Mouse (Mus musculus) lung, postnatal 0 days (tissue): ENCODE measurements around the gene Tmem114. TPM values are rescaled to one million over a fixed set of nuclear protein-coding genes. Genes with fewer than 3 reads are reported as not detected.

Experiments used
- ATAC-seq: fragments of 200-750 bp; cut with Nextera tagmentation; 2 replicates; pipeline ENCODE4 v1.8.0; 2017; ENCODE audit warnings: moderate library complexity
- DNase-seq: peaks from one replicate; pipeline ENCODE4 v3.0.0-alpha.2; 2016; ENCODE audit warnings: low spot score
- H3K27ac ChIP-seq: fragments of 300-500 bp; sonication (generic); 2 replicates; pipeline ENCODE4 v1.5.1; 2014; ENCODE audit warnings: antibody characterized with exemption, mild to moderate bottlenecking, low read length, mixed read lengths
- H3K27me3 ChIP-seq: fragments of 300-500 bp; sonication (generic); replicated peaks from 2 replicates; pipeline ENCODE4 v1.6.1; 2014; ENCODE audit warnings: low read length, mixed read lengths; ENCODE audit not compliant: insufficient read depth
- H3K36me3 ChIP-seq: fragments of 300-500 bp; sonication (generic); 2 replicates; pipeline ENCODE4 v1.6.1; 2014; ENCODE audit warnings: low read length, mixed read lengths; ENCODE audit not compliant: insufficient read depth
- H3K4me1 ChIP-seq: fragments of 300-500 bp; sonication (generic); 2 replicates; pipeline ENCODE4 v1.6.1; 2014; ENCODE audit warnings: antibody characterized with exemption, low read depth, low read length, mixed read lengths; ENCODE audit not compliant: insufficient read depth
- H3K4me2 ChIP-seq: fragments of 300-500 bp; sonication (generic); replicated peaks from 2 replicates; pipeline ENCODE4 v1.6.1; 2014; ENCODE audit warnings: low read depth, mild to moderate bottlenecking, low read length, moderate library complexity, mixed read lengths
- H3K4me3 ChIP-seq: fragments of 300-500 bp; sonication (generic); 2 replicates; pipeline ENCODE4 v1.5.1; 2014; ENCODE audit warnings: low read depth, low read length
- H3K9ac ChIP-seq: fragments of 300-500 bp; sonication (generic); replicated peaks from 2 replicates; pipeline ENCODE4 v1.6.1; 2014; ENCODE audit warnings: low read depth, mild to moderate bottlenecking
- H3K9me3 ChIP-seq: fragments of 300-500 bp; sonication (generic); 2 replicates; pipeline ENCODE4 v1.6.1; 2016; ENCODE audit warnings: low read length, mixed read lengths
- CTCF ChIP-seq: IDR thresholded peaks from 2 replicates; pipeline ENCODE4 v1.5.1; 2016; ENCODE audit warnings: antibody characterized with exemption, mild to moderate bottlenecking
- EP300 ChIP-seq: IDR thresholded peaks from 2 replicates; pipeline ENCODE4 v1.6.1; 2016; ENCODE audit warnings: antibody characterized with exemption, mild to moderate bottlenecking, control low read depth
- WGBS: fragments of 180-500 bp; shearing (Covaris S2); extraction: QIAGEN DNeasy Blood & Tissue Kit; methylation state at CpG from one replicate; pipeline ENCODE4 v1.1.7; 2014; 5-methylcytosine and 5-hydroxymethylcytosine counted together
- polyA plus RNA-seq: library from polyadenylated mRNA; unstranded; fragments of >200 nt; fragmentation: Nextera tagmentation; extraction: Ambion mirVana; gene quantifications from 2 replicates; pipeline ENCODE4 v1.2.1, GENCODE M21; 2015

Tmem114 gene
- polyA plus RNA-seq, 1 experiment from 2014 or later: not detected

- Histone ChIP-seq H3K4me1 (no peaks in the 10 kb centered on the region), H3K9ac (no peak overlapping the region), H3K9me3 (no peaks in the 10 kb centered on the region), H3K27ac (no peak overlapping the region), H3K4me3 (no peak overlapping the region), H3K36me3 (no peaks in the 10 kb centered on the region), H3K4me2 (no peak overlapping the region), H3K27me3 (no peaks in the 10 kb centered on the region)
- TF ChIP-seq EP300: no peak
- no peak for TF ChIP-seq CTCF
- 62% methylated on average over 20 of the region's 20 CpGs for WGBS
- ATAC-seq: no peak
- DNase-seq: no peak
Measured at GRCm38 (mm10) chr16:8417011-8417720, 7.8 kb downstream of the Tmem114 start.

- no peak for TF ChIP-seq CTCF
- H3K4me3 ChIP-seq: no peak overlapping the region
- DNase-seq (no peak), ATAC-seq (no peak)
- no peak overlapping the region for H3K9ac ChIP-seq
- WGBS: 79% methylated on average over 8 of the region's 8 CpGs
- no peaks in the 10 kb centered on the region for H3K4me1 ChIP-seq
- H3K9me3 ChIP-seq: no peaks in the 10 kb centered on the region
- H3K27ac ChIP-seq: no peak overlapping the region
- H3K4me2 ChIP-seq: no peak overlapping the region
- H3K27me3 ChIP-seq: no peaks in the 10 kb centered on the region
- no peaks in the 10 kb centered on the region for H3K36me3 ChIP-seq
Measured at GRCm38 (mm10) chr16:8415996-8416395, 8.9 kb downstream of the Tmem114 start.

- WGBS: 76% methylated on average over 8 of the region's 8 CpGs
- Histone ChIP-seq H3K9me3 (no peaks in the 10 kb centered on the region), H3K9ac (no peak overlapping the region), H3K4me2 (no peak overlapping the region), H3K27me3 (no peaks in the 10 kb centered on the region), H3K4me1 (no peaks in the 10 kb centered on the region), H3K4me3 (no peak overlapping the region), H3K36me3 (no peaks in the 10 kb centered on the region), H3K27ac (no peak overlapping the region)
- ATAC-seq (no peak), DNase-seq (no peak)
- no peak for TF ChIP-seq EP300
- TF ChIP-seq CTCF: no peak
Measured at GRCm38 (mm10) chr16:8413441-8413840, 11.5 kb downstream of the Tmem114 start.

DNA sequence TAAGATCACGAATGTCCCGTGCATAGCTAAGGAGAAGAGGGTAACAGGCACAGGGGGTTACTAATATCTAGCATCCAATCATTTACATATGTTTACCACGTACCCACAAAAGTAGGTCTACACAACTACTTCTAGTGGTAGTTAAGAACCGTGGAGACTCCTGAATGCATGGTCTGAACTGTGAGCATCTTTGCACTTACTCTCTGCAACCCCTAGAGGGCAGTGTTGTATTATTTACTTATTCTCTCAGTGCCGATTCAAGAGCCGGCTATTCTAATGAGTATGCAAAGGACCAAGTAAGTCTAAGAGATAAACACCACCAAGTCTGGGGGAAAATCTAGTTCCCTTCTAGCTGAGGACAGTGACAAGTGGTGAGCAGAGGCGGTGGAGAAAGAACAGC, 12.7 kb downstream of the Tmem114 start:
- peak; percentile 83 for DNase-seq
- Histone ChIP-seq H3K9me3 (no peaks in the 10 kb centered on the region), H3K4me2 (no peak overlapping the region), H3K4me1 (no peaks in the 10 kb centered on the region), H3K9ac (no peak overlapping the region), H3K36me3 (no peaks in the 10 kb centered on the region), H3K27me3 (no peaks in the 10 kb centered on the region), H3K4me3 (no peak overlapping the region), H3K27ac (no peak overlapping the region)
- peak; percentile 84 for TF ChIP-seq CTCF
- no peak for TF ChIP-seq EP300
- peak; percentile 40; the same call in 1 of the 2 replicates for ATAC-seq
- WGBS: 12% methylated on average over 7 of the region's 7 CpGs

DNA sequence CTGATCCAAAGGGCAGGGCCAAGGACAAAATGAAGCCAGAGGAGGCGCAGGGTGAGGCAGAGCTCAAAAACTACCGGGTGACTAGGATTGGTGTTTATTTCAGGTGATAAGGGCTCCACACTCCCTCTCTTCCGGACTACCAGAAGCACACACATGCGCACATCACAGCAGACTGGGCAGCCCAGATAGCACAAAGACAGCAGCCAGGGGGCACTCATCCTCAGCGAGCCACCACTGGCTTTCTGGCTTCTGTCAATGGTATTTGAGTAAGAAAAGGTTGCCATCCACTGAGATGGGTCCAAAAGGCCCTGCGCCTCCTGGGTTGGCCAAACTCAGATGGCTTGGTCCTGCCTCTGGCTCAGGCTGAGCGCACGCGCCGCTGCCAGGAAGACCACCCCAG, 15.7 kb downstream of the Tmem114 start:
- ATAC-seq (no peak), DNase-seq (no peak)
- Histone ChIP-seq H3K9me3 (no peaks in the 10 kb centered on the region), H3K4me1 (no peaks in the 10 kb centered on the region), H3K36me3 (no peaks in the 10 kb centered on the region), H3K4me2 (no peak overlapping the region), H3K27me3 (no peaks in the 10 kb centered on the region), H3K4me3 (no peak overlapping the region), H3K9ac (no peak overlapping the region), H3K27ac (no peak overlapping the region)
- WGBS: 28% methylated on average over 10 of the region's 10 CpGs
- peak; percentile 41 for TF ChIP-seq CTCF
- no peak for TF ChIP-seq EP300

DNA sequence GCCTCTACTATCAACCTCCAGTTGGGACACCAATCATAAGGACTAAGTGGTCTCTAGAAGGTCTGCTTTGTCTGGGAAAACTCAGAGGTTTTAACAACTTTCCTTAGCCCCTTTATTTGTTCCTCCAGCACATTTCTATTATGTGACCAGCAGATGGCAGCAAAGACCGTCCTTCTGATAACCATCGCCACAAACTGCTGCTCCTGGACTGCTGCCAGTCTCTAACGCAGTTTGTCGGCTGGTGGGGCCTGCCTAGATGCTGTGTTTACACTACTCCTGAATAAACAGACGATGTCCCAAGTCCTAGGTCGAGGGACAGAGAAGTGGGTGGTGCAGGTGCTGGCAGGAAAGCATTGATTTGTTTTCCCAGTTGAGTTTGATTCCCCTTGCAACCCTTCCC, 18.2 kb downstream of the Tmem114 start:
- H3K9me3 ChIP-seq: no peaks in the 10 kb centered on the region
- H3K4me2 ChIP-seq: no peak overlapping the region
- no peaks in the 10 kb centered on the region for H3K4me1 ChIP-seq
- DNase-seq (peak; percentile 90), ATAC-seq (peak; percentile 80)
- H3K27ac ChIP-seq: no peak overlapping the region
- H3K36me3 ChIP-seq: no peaks in the 10 kb centered on the region
- under 1% methylated on average over 6 of the region's 6 CpGs for WGBS
- H3K27me3 ChIP-seq: no peaks in the 10 kb centered on the region
- TF ChIP-seq CTCF: peak; percentile 82
- peak; percentile 48 for TF ChIP-seq EP300
- no peak overlapping the region for H3K4me3 ChIP-seq
- no peak overlapping the region for H3K9ac ChIP-seq

- Histone ChIP-seq H3K4me2 (no peak overlapping the region), H3K9ac (no peak overlapping the region), H3K27ac (no peak overlapping the region), H3K36me3 (no peaks in the 10 kb centered on the region), H3K27me3 (no peaks in the 10 kb centered on the region), H3K4me1 (no peaks in the 10 kb centered on the region), H3K9me3 (no peaks in the 10 kb centered on the region), H3K4me3 (no peak overlapping the region)
- DNase-seq (no peak), ATAC-seq (no peak)
- TF ChIP-seq CTCF: 0 out of 2 replicates have a peak, but pooled peaks have one; percentile 8
- no peak for TF ChIP-seq EP300
- 68% methylated on average over 2 of the region's 2 CpGs for WGBS
Measured at GRCm38 (mm10) chr16:8402663-8403062, 22.3 kb downstream of the Tmem114 start.
